Mouse (Mus musculus): Measurements from ENCODE around the gene Ank2. TPM values are rescaled to one million over a fixed set of nuclear protein-coding genes. Genes with fewer than 3 reads are reported as not detected.

Ank2 gene
- total RNA-seq, 2 experiments from 2014 or later, result 313 to 315 TPM

DNA sequence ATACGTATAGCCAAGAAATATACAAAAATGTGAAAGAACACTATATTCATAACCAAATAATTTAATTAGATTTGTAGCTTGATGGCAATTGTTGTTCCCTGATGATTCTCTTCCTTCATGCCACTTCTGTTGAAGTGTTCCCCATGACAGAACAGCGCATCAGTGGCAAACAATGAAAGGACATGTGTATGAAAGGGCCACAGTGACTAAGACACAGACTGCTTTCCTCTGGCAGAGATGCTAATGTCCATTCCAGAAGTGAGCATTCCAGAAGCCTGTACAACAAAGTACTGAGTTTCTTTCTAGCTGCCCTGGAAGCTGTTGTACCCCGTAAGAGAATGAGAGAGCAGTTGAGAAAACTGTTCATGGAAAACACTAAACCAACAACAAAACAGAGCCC, 345.7 kb downstream of the Ank2 start:
- DNase-seq, result no peak
- intact Hi-C loops (cut with DNase I), result no loop called here

DNA sequence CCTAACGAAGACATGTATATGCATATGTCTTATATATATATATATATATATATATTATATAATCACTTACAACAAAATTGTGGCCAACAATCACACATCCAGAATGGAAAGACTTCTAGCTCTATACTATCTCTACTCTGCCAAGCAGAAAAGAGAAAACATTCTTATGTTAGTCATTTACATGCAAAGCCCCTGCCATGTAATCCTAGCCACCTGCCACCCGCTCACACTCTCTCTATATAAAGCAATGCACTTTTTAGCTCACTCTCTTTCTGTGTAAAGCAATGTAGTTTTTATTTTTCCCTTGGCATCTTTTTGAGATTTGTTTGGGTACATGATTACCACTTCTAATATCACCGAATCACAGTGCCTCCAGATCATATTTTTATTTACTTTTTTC, 350.5 kb downstream of the Ank2 start:
- intact Hi-C loops (cut with DNase I), result no loop called here
- DNase-seq, result no peak

DNA sequence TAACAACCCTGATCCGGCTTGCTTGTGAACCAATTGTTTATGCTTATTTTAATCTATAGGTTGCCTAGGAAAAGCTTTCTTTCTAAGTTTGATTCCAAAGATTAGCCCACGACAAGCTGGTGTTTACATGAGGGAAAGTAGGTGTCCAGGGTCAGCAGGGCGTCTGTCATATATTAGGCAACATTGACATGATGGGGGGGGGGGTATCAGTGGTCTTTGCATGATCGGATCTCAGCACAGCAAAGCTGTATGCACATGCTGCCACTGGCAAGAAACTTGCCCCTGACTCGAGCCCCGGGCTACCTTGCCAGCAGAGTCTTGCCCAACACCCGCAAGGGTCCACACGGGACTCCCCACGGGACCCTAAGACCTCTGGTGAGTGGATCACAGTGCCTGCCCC, 358.6 kb downstream of the Ank2 start:
- intact Hi-C loops (cut with DNase I), result no loop called here
- no peak for DNase-seq

DNA sequence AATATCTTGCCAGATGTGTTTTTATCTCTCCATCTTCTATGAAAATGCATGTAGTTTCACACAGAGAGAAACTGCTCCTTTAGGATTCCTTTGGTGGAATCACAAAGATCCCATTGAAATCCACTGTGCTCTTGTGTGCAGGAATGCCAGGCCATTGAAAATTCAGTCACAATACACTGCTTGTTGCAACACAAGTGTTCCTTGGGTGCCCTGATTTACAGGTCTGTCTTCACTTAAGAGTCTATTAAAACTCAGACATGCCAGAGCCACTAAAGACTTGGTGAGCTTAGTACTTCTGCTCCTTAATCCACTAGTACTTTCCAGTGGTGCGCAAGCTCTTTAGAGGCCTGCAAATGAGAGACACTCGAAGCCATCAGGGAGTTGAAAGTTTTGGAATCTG, 359.5 kb downstream of the Ank2 start:
- no peak for DNase-seq
- intact Hi-C loops (cut with DNase I), result no loop called here

DNA sequence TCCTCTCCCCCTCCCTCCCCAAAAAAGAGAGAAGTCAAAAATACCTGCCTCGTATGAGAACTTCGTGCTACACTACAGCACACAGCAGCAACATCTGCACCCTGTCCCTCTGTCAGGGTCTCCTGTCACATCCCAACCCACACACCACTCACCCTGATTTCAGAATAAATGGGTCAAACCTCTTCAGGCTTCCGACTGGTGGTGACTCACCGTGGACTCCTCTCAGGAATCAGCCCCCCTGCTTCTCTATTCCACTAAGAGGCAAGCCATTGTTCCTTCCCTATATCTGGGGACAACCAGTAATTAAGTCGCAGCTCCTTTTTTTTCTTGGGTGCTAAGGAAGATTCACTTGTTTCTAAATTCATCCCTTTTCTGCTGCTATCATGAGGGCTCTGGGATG, 361.6 kb downstream of the Ank2 start:
- intact Hi-C loops (cut with DNase I), result no loop called here
- DNase-seq, result no peak

DNA sequence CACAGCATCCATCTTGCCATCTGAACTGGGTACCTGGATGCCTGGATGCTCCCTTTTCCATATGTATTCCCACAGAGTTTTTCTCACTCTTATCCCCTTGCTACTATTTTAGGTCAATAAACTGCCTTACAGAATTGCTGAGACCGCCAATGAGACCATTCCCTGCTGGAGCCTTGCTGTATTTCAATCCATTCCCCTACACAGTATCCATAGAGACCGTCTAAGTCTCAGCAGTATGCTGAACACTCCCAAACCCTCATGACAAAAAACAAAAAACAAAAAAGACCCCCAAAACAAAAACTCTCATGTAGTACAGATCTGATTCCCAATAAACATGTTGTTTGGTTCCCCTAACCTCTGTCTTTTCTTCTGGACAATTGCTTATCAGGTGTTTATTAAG, 365.1 kb downstream of the Ank2 start:
- no peak for DNase-seq
- intact Hi-C loops (cut with DNase I), result no loop called here

DNA sequence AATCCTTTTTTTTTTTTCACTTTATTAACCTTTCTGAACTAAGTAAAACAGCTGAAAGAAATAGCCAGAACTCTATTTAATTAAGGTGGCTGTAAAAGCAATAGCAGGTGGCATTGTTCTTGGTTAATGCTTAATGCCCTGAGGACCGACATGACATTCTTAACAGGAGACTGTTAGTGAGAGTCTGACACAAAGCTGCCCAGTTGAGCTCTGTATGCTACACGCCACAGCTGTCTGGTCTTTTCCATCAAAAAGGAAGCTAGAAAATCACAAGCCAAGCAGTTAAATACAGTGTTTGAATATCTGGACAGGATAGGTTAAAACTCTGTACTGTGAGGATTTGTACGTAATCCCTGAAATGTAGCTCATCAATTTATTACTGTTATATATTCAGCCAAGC, 368.1 kb downstream of the Ank2 start:
- intact Hi-C loops (cut with DNase I), result no loop called here
- DNase-seq, result no peak

DNA sequence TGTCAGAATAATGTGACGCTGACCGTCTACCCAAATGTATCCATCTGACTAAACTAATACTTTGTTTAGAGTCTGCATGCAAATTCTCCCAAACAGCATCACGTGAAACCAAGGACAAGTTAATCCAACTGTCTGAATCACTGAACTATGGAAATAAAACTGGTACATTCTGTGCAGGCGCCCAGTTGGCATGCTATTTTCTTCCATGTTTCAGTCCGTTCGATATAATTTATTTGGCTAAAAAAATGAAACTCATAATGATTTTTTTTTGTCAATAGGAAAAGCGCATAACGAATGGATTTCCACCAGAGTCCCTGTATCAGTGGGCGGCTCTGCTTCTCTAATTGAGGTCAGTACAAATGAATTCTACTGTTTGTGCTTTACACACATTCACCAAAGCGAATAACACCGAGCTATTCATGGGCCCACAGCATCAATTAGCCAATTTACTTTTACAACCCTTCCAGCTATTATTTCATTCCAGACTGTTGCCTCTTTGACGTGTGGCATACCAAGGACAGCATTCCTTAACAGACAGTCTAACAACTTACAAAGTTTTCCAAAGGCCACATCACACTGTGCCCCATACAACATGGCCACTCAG, 368.9 kb downstream of the Ank2 start:
- intact Hi-C loops (cut with DNase I), result no loop called here
- no peak for DNase-seq

DNA sequence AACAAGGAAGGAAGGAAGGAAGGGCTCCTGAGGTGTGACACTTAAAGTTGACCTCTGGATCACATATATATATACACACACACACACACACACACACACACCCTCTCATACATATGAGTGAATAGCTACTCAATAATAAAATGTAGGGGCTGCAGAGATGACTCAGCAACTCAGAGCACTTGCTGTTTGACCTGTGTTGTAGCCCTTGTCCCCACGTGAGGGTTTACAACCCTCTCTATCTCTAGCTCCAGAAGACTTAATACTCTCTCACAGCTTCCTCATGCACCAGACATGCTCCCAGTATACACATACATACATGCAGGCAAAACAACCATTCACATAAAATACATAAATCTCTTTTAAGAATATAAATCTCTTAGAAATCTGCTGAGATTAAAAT, 369.4 kb downstream of the Ank2 start:
- intact Hi-C loops (cut with DNase I), result no loop called here
- DNase-seq, result no peak

DNA sequence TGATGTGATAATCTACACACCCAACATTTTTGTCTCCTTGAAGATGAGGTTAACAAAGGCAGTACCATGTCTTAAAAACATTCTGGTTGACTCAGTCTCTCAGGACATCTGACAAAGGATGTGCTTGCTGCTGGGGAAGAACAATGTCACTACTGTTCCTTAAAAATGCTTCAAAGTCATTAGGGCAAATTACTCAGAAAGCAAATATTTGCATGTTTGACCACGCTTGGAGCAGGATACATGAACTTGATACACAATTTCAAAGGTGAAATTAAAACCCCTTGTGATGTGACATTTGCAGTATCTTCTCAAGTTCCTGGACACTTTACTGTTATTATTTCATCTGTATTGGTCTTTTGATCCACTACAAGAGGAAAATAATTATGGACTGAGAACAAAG, 371.5 kb downstream of the Ank2 start:
- intact Hi-C loops (cut with DNase I), result no loop called here
- DNase-seq, result no peak

DNA sequence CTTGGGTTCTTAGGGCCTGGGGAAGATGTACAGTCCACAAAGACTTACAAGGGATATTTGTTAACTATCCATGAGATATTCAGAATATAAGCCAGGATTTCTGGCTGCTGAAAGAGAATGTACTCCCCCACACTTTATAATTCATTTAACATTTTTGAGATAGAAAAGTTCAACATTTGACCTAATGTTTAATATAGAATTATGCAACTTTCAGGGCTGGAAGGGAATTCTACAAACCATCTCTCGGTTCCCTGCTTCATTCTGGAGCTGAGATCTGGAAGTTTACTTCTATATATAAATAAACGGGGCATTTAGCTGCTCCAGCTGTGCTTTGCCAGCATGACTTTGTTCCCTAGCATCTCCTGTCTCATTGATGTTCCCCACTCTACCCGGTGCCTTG, 372.9 kb downstream of the Ank2 start:
- intact Hi-C loops (cut with DNase I), result no loop called here
- no peak for DNase-seq

DNA sequence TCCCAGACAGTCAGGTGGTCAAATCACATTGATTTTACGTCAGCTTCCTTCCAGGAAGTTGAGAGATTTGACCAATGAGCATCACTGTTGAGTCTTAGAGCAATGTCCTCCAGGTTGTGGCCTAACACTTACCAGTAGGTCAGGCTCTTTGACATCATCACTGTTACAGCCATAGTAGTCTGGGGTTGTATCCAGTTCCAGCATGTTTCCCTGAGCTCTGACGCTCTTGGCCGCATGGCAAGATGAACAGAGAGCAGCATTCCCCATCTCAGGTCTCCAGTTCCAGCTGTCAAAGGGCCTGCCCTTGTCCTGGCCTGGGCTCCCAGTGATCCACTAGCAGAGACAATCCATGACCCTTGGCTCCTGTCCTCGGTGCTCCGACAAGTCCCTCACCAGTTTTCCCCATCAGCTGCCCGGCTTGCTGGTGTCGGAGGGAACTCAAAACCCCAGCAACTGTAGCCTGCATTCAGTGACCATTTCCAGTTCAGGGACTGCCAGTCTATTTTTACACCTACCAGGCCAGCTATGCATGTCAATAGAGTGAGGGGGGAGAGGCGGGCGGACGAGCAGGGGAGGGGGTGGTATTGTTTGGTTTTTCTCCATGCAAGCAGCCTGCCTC, 374.7 kb downstream of the Ank2 start:
- intact Hi-C loops (cut with DNase I), result no loop called here
- peak; percentile 6 to 26 for DNase-seq

DNA sequence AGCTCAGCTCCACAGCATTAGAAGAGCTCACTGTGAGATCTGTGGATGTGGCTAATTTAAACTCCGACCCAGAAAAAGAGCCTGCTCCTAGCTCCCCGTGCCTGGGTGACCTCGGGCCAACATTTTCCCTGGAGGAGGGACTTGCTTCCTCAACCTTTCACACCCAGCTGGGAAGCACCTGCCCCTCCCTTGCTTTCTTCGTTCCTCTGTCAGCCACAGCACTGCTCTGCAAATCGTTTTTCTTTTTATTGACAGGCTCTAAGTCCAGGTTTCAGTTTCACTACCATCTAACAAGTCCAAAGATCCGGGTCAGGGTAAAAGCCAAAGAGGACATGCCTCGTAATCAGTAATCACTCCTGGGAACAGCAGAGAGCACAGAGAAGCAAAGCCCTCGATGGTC, 375.8 kb downstream of the Ank2 start:
- peak; percentile 17 to 25 for DNase-seq
- intact Hi-C loops (cut with DNase I), result no loop called here

DNA sequence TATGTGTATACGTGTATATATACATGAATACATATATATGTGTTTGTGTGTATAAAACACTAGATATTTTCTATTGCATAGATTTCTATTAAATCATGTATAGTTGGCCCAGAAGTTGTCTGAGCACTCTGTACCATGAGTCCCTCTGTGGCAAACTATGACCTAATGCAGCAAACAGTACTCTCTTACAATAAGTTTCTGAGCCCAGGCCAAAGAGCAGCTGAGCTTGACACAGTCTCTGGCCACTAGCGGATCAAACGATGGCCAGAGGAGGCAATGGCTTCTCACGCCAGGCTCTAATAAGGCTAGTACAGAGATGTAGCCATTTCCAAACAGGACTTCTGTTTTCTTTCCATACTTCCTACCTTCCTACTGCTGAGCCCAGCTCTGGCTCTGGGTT, 380.4 kb downstream of the Ank2 start:
- intact Hi-C loops (cut with DNase I), result no loop called here
- no peak for DNase-seq

DNA sequence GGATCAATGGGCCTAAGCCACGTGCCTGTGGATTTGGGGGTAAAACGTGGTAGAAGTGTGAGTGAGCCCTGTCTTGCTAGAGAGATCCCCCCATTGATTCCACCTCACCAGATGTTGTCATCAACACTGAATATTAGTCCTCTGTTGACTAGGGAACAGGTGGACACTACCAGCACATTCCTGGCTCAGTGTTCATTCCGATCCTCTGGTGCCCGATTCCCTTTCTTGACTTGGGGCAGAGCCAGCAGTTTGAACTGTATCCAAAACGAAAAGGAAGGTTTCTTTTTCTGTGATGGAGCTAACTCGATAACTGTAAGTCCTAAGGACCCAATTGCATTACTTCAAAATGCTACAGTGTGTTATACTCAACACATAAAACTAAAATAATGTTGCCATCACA, 382.9 kb downstream of the Ank2 start:
- intact Hi-C loops (cut with DNase I), result no loop called here
- DNase-seq, result no peak

DNA sequence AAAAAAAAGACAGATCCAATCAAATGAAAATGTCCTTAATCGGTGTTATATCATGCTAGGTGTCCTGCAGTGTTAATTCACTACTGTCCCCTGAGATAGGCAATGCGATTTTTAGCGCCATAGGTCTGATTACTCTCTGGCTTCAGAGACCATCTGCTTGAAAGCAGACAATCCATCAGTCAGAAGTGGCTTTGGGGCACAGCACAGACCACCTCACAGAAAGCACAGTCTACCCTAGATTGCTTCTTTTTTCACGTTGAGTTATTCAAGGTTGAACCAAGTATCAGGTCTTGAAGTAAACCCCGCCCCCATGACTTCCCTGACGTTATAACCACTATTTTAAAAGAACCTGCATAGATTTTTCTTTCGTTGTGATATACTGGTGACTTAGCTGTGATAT, 385.9 kb downstream of the Ank2 start:
- DNase-seq, result no peak
- intact Hi-C loops (cut with DNase I), result no loop called here

DNA sequence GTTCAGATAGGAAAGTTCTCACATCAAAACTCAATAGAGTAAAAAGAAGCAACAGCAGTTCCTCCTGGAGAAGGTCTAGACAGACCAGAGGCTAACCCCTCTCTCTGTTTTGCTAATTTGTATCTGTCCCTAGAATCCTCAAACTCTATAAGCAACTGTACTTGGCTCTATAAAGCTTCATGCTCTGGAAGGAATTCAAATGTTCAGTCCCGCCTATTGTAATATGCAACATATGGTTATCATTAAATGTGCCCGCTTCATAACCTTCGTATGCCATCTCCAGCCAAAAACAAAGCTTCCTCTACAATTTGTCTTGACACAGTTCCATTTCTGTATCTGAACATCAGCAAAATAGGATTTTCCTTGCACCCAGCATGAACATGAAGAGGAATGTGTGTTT, 389.7 kb downstream of the Ank2 start:
- intact Hi-C loops (cut with DNase I), result no loop called here
- DNase-seq, result no peak

DNA sequence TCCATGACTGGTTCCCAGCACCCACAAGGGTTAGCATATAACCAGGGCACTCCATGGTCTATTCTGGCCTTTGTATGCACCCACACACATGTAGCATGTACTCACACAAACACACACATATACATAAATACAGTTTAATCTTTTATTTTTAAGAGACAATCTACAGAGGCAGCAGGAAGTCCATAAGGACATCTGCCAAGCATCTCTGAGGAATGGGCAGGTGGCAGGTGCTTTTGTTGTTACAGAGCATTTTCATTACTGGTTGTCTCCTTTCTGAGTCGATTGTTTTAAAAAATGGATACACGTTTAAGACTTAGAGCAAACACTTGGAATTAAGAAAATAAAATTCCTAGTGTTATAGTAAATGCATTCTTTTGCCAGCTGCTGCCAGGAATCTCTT, 390.7 kb downstream of the Ank2 start:
- no peak for DNase-seq
- intact Hi-C loops (cut with DNase I), result no loop called here

DNA sequence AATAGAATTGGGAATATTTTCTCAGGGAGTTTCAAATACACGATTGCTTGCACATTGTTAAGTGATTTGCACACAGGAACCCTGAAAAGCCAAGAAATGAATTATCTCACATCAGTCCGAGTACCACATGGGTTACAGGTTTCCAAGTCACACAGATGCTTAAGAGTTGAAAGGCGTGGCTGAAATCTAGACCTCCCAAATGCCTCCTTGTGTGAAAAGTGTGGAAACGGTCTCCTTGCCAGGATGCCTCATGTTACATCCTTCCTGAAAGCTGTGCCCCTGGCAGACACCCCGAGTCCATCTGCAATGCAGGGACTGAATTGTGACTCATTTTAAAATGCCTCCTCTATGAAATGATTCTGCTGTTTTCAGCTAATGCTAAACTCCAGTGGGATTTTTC, 391.9 kb downstream of the Ank2 start:
- intact Hi-C loops (cut with DNase I), result no loop called here
- peak; percentile 26 to 31 for DNase-seq

DNA sequence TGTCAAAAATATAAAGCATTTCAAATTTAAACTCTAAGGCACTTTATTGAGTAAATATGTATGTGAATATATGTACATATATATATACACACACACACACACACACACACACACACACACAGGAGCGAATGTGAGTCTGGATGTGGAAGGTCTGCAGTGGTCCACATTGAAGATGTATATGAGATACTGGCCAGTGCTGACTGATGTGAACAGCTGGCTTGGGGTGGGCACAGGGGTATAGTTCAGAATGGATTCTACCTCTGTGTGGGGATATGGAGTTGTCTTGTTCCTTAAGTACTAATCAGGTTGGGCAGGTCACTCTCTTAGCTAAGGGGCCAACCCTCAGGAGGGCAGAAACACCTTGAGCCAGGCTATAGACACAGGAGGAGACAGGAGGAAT, 397.8 kb downstream of the Ank2 start:
- no peak for DNase-seq
- intact Hi-C loops (cut with DNase I), result no loop called here

DNA sequence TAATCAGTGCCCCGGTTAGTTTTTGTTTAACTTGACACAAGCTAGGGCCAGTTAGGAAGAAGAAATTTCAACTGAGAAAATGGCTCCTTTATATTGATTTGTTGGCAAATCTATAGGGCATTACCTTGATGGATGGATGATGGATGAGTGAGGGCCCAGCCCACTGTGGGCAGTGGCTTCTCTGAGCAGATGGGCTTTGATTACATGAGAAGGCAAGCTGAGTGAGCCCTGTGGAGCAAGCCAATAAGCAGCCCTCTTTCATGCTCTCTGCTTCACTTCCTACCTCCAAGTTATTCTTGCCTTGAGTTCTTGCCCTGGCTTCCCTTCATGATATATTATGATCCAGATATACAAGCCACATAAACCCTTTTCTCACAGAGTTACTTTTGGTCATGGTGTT, 401.4 kb downstream of the Ank2 start:
- intact Hi-C loops (cut with DNase I), result no loop called here
- no peak for DNase-seq

DNA sequence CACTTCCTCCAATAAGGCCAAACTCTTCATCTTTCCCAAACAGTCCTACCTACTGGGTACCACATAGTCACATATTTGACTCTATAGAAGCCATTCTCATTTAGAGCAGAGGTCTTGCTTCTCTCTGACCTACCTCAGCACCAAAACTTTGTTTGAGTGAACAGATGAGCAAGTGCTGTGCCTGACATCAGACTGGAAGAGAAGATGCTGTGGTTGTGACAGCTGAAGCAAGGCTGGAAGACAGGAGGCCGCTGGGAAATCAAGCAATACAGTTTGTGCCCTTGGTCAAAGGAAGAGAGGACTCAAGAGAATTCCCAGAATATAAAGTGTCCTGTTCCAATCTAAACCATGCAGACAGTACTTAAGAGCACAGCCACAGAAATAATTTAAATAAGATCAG, 402.0 kb downstream of the Ank2 start:
- intact Hi-C loops (cut with DNase I), result no loop called here
- no peak for DNase-seq

DNA sequence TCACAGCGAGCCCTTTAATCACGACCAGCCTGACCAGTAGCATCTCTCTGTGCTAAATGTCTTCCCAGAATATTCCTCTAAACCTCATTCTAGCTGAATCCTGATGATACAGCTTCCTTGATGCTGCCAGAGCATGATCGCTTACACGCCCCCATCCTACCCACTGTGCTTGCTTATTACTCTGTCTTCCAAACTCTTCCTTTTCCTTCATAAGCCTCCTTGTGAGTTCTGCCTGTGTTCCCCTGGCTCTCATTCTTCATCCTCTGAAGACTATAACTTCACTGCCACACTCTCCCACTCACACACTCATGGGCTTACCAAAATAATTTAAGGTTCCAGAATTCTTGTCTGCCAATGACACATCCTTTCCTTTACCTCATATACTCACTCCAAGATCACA, 405.5 kb downstream of the Ank2 start:
- DNase-seq, result no peak
- intact Hi-C loops (cut with DNase I), result no loop called here

Measured in heart, postnatal 14 days (tissue).